Mouse (Mus musculus) testis, adult 2 months (tissue): Measurements from ENCODE around the gene Sptbn4.

ENCODE experiments used
- CTCF ChIP-seq: fragments of 200-500 bp; IDR thresholded peaks from 2 replicates; pipeline ENCODE4 v1.5.1; 2012; ENCODE audit warnings: low read depth, mild to moderate bottlenecking, inconsistent platforms, low read length, moderate library complexity; ENCODE audit not compliant: control insufficient read depth, insufficient read depth, insufficient replicate concordance
- POLR2A ChIP-seq: fragments of 200-500 bp; IDR thresholded peaks from 2 replicates; pipeline ENCODE4 v1.6.1; 2012; ENCODE audit warnings: low read depth, mild to moderate bottlenecking, inconsistent platforms, low read length, moderate library complexity; ENCODE audit not compliant: control insufficient read depth

DNA sequence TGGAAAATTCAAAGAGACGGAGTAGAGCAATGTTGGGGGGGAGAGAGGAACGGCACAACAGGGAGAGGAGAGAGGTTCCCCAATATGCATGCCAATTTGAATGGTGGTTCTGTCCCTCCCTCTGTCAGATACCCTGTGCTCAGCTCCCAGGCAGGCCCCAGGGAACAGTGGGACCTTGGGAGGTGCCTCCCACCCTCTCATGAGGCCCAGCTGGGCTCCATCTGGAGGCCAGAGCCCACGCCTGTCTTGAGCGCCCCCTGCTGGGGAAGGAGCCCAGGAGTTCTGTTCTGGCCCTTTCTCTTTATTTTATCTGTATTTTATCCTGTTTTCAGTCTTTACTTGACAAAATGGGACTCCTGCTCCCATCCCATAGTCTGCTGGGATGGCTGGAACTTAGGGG is 62.8 kb downstream of the Sptbn4 start:
- peak; percentile 65; the same call in 1 of the 2 replicates for TF ChIP-seq CTCF
- no peak for TF ChIP-seq POLR2A
